Mouse (Mus musculus) c-Kit-positive CD71-negative TER-119-negative erythroid progenitor cells, embryonic 14.5 days (primary cell): Measurements from ENCODE around the gene H2al1m.
"Not testable (repeated sequence)": the region's sequence is repeated elsewhere in the genome, so short reads cannot be mapped to it uniquely, and the experiment has no call there.

Source experiments
- DNase-seq: peaks from one replicate; pipeline ENCODE4 v3.0.0-alpha.2; 2013; ENCODE audit warnings: low read depth

The H2al1m gene

GRCm38 (mm10) chrX:9327954-9328353 lies 44.4 kb downstream of the H2al1m start:
- DNase-seq, result not testable (repeated sequence)

- DNase-seq, result not testable (repeated sequence)
These were observed 48.9 kb downstream of the H2al1m start for GRCm38 (mm10) chrX:9332366-9332962.

- not testable (repeated sequence) for DNase-seq
These were observed 49.5 kb downstream of the H2al1m start for GRCm38 (mm10) chrX:9333035-9333434.
